Mouse (Mus musculus) CH12.LX (cell line): ENCODE results near the gene Cdh22. TPM values are rescaled to one million over a fixed set of nuclear protein-coding genes. Genes with fewer than 3 reads are reported as not detected.

Source experiments
- DNase-seq: peaks from one replicate; pipeline ENCODE4 v3.0.0-alpha.2; 2013; ENCODE audit errors: extremely low read depth
- H3K27ac ChIP-seq: 2 replicates; pipeline ENCODE4 v1.5.1; 2012; ENCODE audit warnings: low read depth, mild to moderate bottlenecking, control low read depth, moderate library complexity; ENCODE audit not compliant: insufficient read depth
- H3K27me3 ChIP-seq: replicated peaks from 2 replicates; pipeline ENCODE3; 2012; ENCODE audit warnings: inconsistent platforms
- H3K36me3 ChIP-seq, 2 experiments: replicated peaks in 1 of 2; 2 replicates each; pipeline versions ENCODE3 to v1.6.1; 2012; ENCODE audit warnings: inconsistent platforms in 1 of 2, low read length in 1 of 2, mild to moderate bottlenecking in 1 of 2, mixed read lengths in 1 of 2, moderate library complexity in 1 of 2; ENCODE audit not compliant: control insufficient read depth in 1 of 2, insufficient read depth in 1 of 2
- H3K4me1 ChIP-seq, 2 experiments: 2 replicates each; pipeline ENCODE4 v1.6.1; 2012; ENCODE audit warnings: inconsistent platforms in 1 of 2, moderate library complexity in 1 of 2; ENCODE audit not compliant: insufficient read depth in 2 of 2, control insufficient read depth in 1 of 2
- H3K4me2 ChIP-seq: 2 replicates; pipeline ENCODE4 v1.6.1; 2012; ENCODE audit warnings: low read depth, mild to moderate bottlenecking, control low read depth; ENCODE audit not compliant: poor library complexity, insufficient read depth, severe bottlenecking
- H3K4me3 ChIP-seq, 3 experiments: fragments of 150-350 bp in 1 of 3; sonication (generic) in 1 of 3; replicated peaks in 1 of 3; 2 replicates each; pipeline versions ENCODE3 to v1.5.1; 2011 to 2012; ENCODE audit warnings: low read depth in 2 of 3, low read length in 2 of 3, mild to moderate bottlenecking in 2 of 3, moderate library complexity in 2 of 3, control low read depth in 1 of 3, improper control_type of control experiment in 1 of 3, inconsistent platforms in 1 of 3, mixed read lengths in 1 of 3; ENCODE audit not compliant: poor library complexity in 1 of 3
- H3K79me2 ChIP-seq: replicated peaks from 2 replicates; pipeline ENCODE4 v1.6.1; 2012; ENCODE audit warnings: mild to moderate bottlenecking, moderate library complexity; ENCODE audit not compliant: control insufficient read depth, poor library complexity, insufficient read depth, severe bottlenecking; ENCODE audit errors: extremely low read depth
- H3K9ac ChIP-seq: 2 replicates; pipeline ENCODE4 v1.6.1; 2012; ENCODE audit warnings: low read depth, mild to moderate bottlenecking, control low read depth, moderate library complexity; ENCODE audit not compliant: insufficient read depth
- H3K9me3 ChIP-seq: replicated peaks from 2 replicates; pipeline ENCODE3; 2012; ENCODE audit warnings: low read length, inconsistent platforms, mixed read lengths
- CHD2 ChIP-seq: IDR thresholded peaks from 2 replicates; pipeline ENCODE4 v1.6.1; 2011; ENCODE audit warnings: low read length, improper control_type of control experiment
- CTCF ChIP-seq, 2 experiments: IDR thresholded peaks in 1 of 2; conservative IDR thresholded peaks in 1 of 2; 2 replicates each; pipeline ENCODE4 v1.5.1; 2011 to 2012; ENCODE audit warnings: low read depth in 2 of 2, low read length in 2 of 2, improper control_type of control experiment in 1 of 2, inconsistent platforms in 1 of 2, mild to moderate bottlenecking in 1 of 2, moderate library complexity in 1 of 2
- E2F4 ChIP-seq: IDR thresholded peaks from 2 replicates; pipeline ENCODE4 v1.6.1; 2011; ENCODE audit warnings: low read depth, low read length, improper control_type of control experiment; ENCODE audit not compliant: insufficient replicate concordance
- ELF1 ChIP-seq: IDR thresholded peaks from 2 replicates; pipeline ENCODE4 v1.6.1; 2014; ENCODE audit warnings: low read depth, mild to moderate bottlenecking, inconsistent platforms, low read length, improper control_type of control experiment
- GABPA ChIP-seq: IDR thresholded peaks from 2 replicates; pipeline ENCODE4 v1.6.1; 2012; ENCODE audit warnings: low read depth, low read length, improper control_type of control experiment, inconsistent platforms; ENCODE audit not compliant: insufficient replicate concordance
- IRF4 ChIP-seq: IDR thresholded peaks from 2 replicates; pipeline ENCODE4 v1.6.1; 2014; ENCODE audit warnings: low read depth, mild to moderate bottlenecking, inconsistent platforms, low read length, improper control_type of control experiment
- KAT2A ChIP-seq: IDR thresholded peaks from 2 replicates; pipeline ENCODE4 v1.6.1; 2012; ENCODE audit warnings: low read length, improper control_type of control experiment, inconsistent platforms; ENCODE audit not compliant: insufficient replicate concordance
- MEF2A ChIP-seq: IDR thresholded peaks from 2 replicates; pipeline ENCODE4 v1.6.1; 2014; ENCODE audit warnings: low read depth, mild to moderate bottlenecking, inconsistent platforms, low read length, improper control_type of control experiment, borderline replicate concordance
- MXI1 ChIP-seq: IDR thresholded peaks from 2 replicates; pipeline ENCODE4 v1.6.1; 2011; ENCODE audit warnings: mild to moderate bottlenecking, low read depth, low read length, improper control_type of control experiment
- MYC ChIP-seq: IDR thresholded peaks from 2 replicates; pipeline ENCODE4 v1.6.1; 2011; ENCODE audit warnings: low read depth, mild to moderate bottlenecking, improper control_type of control experiment, low read length
- NRF1 ChIP-seq: IDR thresholded peaks from 2 replicates; pipeline ENCODE4 v1.6.1; 2014; ENCODE audit warnings: low read depth, mild to moderate bottlenecking, inconsistent platforms, low read length, improper control_type of control experiment, moderate library complexity
- POLR2AphosphoS2 ChIP-seq: IDR thresholded peaks from 2 replicates; pipeline ENCODE4 v1.6.1; 2011; ENCODE audit warnings: low read depth, low read length, improper control_type of control experiment
- RAD21 ChIP-seq: IDR thresholded peaks from 2 replicates; pipeline ENCODE4 v1.6.1; 2011; ENCODE audit warnings: low read depth, mild to moderate bottlenecking, low read length, improper control_type of control experiment, moderate library complexity
- TBP ChIP-seq: conservative IDR thresholded peaks from 2 replicates; pipeline ENCODE4 v1.6.1; 2011; ENCODE audit warnings: low read depth, low read length, improper control_type of control experiment
- TCF12 ChIP-seq: IDR thresholded peaks from 2 replicates; pipeline ENCODE4 v1.6.1; 2014; ENCODE audit warnings: low read depth, mild to moderate bottlenecking, inconsistent platforms, low read length, improper control_type of control experiment
- ZMIZ1 ChIP-seq: IDR thresholded peaks from 2 replicates; pipeline ENCODE4 v1.6.1; 2012; ENCODE audit warnings: low read depth, mild to moderate bottlenecking, inconsistent platforms, low read length, improper control_type of control experiment
- ZNF384 ChIP-seq: IDR thresholded peaks from 2 replicates; pipeline ENCODE4 v1.6.1; 2012; ENCODE audit warnings: low read depth, low read length, improper control_type of control experiment, inconsistent platforms
- dilution Hi-C: fragments of 300-500 bp; cut with MboI; formaldehyde crosslinking; loops from 2 replicates; pipeline ENCODE4 v1.14.3; 2020; ENCODE audit warnings: low sequenced_read_pairs; ENCODE audit not compliant: extremely low pct_unique_long_range_greater_than_20kb, extremely low pct_ligation_motif_present
- in situ Hi-C: fragments of 300-500 bp; cut with MboI; formaldehyde crosslinking; loops from 3 replicates; pipeline ENCODE4 v1.14.3; 2019; ENCODE audit warnings: low sequenced_read_pairs, low pct_ligation_motif_present, low pct_unique_long_range_greater_than_20kb, mixed read lengths
- polyA plus RNA-seq: library from polyadenylated mRNA; unstranded; fragments of >175 nt; gene quantifications from 2 replicates; pipeline ENCODE4 v1.2.1, GENCODE M21; 2012; ENCODE audit warnings: low read depth; ENCODE audit not compliant: insufficient read length
- total RNA-seq, 2 experiments: library from RNA; depleted of rRNA; stranded (reverse); fragments of 300-350 nt in 1 of 2; fragments of >200 nt in 1 of 2; gene quantifications; 2 replicates each; pipeline ENCODE4 v1.2.3; 2012 to 2014

The Cdh22 gene
- total and polyA plus RNA-seq, 3 experiments, result 0.08 TPM; not detected in 2

GRCm38 (mm10) chr2:165086634-165087033 is 148.0 kb downstream of the Cdh22 start:
- H3K4me1 ChIP-seq, result no peaks in the 10 kb centered on the region
- in situ Hi-C loops, result no loop called here
- no peak for DNase-seq
- no peaks in the 10 kb centered on the region for H3K36me3 ChIP-seq
- no peak overlapping the region for H3K27ac ChIP-seq
- H3K9me3 ChIP-seq, result no peaks in the 10 kb centered on the region
- no peak overlapping the region for H3K4me3 ChIP-seq
- no peaks in the 10 kb centered on the region for H3K79me2 ChIP-seq
- H3K27me3 ChIP-seq, result peaks cover 47% of the 10 kb centered on the region
- dilution Hi-C loops, result no loop called here
- TF ChIP-seq IRF4 (no peak), CTCF (conservative IDR thresholded peaks at IDR 0.05 in 1 of 2, IDR thresholded peaks at IDR 0.05 in 1 of 2; ENCODE audit: low read depth in 2 of 2, low read length in 2 of 2) (no peak), ZNF384 (no peak), TCF12 (no peak), ZMIZ1 (no peak), E2F4 (no peak), MXI1 (no peak), KAT2A (no peak), RAD21 (no peak), MEF2A (no peak), TBP (no peak), GABPA (no peak), NRF1 (no peak), ELF1 (no peak), CHD2 (no peak), POLR2AphosphoS2 (no peak)
- H3K9ac ChIP-seq, result no peak overlapping the region
- H3K4me2 ChIP-seq, result no peak overlapping the region

DNA sequence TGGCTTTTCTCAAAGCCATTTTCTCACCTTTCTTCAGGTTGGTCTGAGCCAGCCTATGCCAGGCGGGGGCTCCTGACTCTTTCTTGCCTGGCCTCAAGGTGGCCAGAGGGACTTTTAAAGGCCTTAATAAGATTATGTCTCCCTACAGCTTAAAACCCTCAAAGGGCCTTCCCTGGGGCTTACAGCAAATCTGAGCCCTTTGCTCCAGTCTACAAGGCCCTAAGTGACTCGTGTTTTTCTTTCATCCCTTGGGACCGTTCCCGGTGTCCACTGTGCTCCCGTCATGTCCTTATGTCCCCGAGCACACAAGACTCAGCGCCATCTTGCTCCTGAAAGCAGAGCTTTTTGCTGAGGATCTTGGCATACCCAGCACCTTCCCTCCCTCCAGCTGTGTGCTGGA is 153.4 kb downstream of the Cdh22 start:
- H3K9me3 ChIP-seq, result no peaks in the 10 kb centered on the region
- H3K4me3 ChIP-seq, result no peak overlapping the region
- H3K4me2 ChIP-seq, result no peak overlapping the region
- H3K36me3 ChIP-seq, result no peaks in the 10 kb centered on the region
- in situ Hi-C loops (no loop called here), dilution Hi-C loops (no loop called here)
- H3K4me1 ChIP-seq, result peaks cover 0 to under 1% of the 10 kb centered on the region in 2 experiments; a peak in 1 of 4 replicates
- H3K27me3 ChIP-seq, result peaks cover 69% of the 10 kb centered on the region
- no peak overlapping the region for H3K9ac ChIP-seq
- no peaks in the 10 kb centered on the region for H3K79me2 ChIP-seq
- no peak for TF ChIP-seq MYC
- DNase-seq, result no peak
- H3K27ac ChIP-seq, result no peak overlapping the region
